Mouse (Mus musculus) MEL-GATA-1-ER (cell line): ENCODE data around the gene Notum.

ENCODE experiments used
- DNase-seq: peaks from one replicate; pipeline ENCODE4 v3.0.0-alpha.2; 2012; ENCODE audit warnings: low read depth; ENCODE audit errors: extremely low read depth

Notum gene

DNA sequence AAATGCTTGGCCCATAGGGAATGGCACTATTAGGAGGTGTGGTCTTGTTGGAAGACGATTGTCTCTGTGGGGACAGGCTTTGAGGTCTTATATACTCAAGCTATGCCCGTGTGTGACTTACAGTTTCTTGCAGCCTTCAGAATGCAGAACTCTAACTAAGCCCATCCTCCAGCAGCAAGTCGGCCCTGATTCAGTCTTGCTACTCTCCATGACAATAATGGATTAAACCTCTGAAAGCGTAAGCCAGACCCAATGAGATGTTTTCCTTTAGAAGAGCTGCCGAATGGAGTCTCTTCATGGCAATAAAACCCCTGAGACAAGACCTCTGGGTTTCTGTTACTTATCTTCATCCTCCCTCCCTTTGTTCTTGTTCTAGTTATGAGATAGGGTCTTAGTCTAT is 26.2 kb downstream of the Notum start:
- no peak for DNase-seq

- peak; percentile 83 for DNase-seq
Observed at GRCm38 (mm10) chr11:120633520-120634343, 27.2 kb downstream of the Notum start, which contains the start of gene Mafg. TSS of gene Mafg (minus strand) at chr11:120633600.

DNA sequence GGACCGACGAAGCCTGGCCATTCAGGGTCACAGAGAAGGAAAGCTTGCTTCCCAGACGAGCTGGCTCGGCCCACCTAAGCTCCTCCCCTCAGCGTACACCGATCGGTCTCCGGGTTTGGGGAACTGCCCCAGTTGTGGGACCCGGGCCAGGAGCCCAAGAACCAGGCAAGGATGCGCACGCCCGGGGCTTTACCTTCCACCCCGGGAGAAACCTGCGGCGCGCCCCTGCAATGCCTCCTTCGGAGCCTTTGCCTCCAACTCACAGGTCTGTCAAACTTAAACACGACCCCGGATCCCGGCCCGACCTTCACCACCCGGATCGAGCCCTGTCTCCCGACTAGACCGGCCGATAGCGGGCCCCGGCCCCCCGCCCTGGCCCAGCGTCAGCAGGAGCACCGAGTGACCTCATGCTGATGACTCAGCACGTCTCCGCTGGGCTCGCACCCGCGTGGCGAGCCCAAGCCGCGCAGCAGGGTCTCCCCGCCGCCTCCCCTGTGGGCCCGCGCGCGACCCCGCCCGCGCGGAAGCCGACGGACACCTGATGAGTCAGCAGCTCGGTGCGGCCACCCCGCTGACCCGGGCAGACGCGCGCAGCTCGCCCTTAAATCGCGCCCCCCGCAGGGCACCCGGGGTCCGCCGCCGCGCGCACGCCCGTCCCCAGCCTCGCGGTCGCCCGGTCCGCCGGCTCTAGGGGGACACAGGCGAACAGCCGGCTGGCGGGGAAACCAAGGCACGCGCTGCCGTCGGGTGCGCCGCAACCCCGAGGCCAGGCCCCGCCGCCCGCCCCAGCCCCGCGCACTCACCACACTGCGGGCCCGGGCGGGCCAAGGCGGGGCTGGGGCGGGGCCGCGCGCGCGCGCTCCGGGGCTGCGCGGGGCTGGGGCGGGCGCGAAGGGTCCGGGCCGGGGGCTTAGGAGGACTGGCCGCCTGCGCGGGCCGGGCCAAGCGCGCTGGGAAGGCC is 28.1 kb downstream of the Notum start:
- peak; percentile 66 for DNase-seq

DNA sequence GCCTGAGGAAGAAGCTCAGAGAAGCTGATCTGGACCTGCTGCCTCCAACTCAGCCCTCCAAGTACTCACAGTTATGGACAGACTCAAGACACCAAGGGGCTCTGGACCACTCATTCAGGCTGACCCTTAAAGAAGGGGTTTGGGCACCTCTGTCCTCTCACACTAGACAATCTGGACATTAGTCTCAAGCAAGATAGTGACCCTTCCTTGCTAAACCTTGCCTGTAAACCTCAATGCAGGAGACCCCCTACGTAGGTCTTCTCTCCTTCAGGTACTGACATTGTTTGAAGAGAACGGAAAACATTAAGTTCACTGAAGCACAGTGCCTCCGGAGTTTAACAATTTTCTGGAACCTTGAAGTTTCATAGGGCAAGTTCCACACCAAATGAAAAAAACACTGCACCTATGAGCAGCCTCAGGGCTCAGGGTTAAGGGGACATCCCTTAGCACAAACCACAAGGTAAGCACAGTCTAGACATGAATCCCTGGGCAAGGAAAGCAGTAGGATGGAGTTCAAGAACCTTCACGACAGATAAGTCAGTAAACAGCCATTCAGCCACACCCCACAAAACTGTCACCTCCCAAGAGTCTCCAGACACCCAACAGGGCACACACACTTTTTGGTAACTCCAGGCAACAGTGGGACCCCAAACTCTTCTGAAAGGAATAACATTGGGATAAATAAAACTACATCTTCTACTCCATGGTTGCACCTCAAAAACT is 29.1 kb downstream of the Notum start:
- DNase-seq: no peak

DNA sequence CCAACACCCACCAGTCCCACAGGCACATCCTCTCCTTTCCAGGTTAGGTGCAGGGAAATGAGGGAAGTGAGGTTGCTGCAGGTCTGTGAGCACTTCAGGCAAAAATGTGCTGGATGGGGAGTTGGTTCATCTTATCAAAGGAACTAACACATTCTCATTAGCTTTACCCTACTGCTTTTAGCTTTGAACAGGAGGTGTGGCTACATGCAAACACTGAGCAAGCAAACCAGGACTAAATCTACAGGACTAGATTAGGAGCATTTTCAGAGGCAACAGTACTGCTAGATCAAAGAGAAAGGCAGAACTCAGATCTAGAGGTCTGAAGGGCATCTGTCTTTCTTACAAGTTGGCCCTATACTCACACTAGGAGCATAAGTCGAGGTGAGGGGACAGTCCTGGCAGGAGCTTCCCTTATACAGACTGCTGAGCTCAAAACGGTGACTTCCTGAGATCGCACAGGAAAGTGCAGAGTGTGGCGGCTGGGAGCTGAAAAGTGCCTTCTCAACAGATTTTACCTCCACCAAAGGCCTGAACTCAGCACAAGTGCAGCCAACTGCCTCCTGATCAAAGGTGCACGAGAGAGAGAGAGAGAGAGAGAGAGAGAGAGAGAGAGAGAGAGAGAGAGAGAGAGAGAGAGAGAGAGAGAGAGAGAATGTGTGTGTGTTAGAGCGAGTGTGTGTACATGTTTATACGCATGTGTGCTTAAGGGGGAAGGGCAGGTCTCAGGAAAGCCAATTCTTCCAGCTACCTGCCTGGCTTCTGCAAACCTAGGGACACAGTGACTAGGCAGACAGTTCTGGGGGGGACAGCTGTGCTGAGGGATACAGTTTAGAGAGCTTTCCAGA is 29.9 kb downstream of the Notum start:
- DNase-seq: no peak

DNA sequence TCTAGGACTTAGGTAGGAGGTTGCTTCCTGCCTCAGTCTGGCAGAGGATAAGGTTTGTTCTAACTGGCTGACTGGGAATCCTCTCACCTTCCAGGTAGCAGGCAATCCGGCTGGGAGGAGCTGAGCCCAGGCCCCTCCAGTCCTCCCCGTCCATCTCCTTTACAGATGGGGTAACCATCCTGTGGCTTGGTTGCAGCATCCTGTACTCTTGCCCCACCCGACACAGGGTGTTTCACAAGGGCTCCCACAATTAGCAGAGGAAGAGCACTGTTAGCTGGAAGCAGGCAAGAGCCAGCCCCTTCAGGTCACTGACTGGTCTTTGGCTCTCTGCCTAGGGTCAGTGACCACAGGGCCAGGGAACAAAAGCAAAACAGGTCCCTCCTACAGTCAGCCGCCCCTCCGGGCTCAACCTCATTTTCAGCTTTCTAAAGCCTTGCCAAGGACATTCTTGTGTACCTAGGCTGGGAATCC is 30.5 kb downstream of the Notum start:
- no peak for DNase-seq

DNA sequence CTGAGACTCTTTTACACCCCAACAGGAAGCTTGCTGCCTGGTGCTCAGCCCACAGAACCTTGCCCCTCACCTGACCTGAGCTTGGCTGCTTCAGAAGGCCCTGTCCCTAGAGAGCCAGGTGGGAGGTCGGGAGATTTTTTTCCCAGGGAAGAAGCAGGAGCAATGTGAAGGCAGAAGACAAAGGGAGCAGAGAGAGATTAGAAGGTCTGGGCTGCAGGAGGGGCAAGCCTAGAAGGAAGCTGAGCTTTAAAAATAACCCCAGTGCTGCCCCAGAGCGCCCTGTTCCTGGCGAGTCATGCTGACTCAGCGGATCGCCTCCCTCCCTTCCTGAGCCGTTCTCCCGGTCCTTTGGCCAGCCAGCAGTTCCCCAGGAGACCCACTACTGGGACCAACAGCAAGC is 31.1 kb downstream of the Notum start:
- DNase-seq: no peak

DNA sequence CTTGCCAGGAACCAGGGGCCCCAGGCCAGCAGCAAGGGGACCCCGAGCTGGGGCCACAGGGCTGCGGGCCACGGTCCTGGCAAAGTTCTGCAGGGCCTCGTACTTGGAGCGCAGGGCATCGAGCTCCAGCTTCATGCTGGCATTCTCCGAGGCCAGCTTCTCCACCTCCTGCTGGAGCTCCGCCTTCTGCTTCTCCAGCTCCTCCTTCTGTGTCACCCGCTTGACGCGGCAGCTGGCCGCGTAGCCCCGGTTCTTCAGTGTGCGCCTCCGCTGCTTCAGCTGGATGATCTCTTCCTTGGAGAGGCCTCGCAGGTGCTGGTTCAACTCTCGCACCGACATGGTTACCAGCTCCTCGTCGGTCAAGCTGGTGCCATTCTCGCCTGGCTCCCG is 31.6 kb downstream of the Notum start:
- DNase-seq: no peak

- DNase-seq: no peak
Observed at GRCm38 (mm10) chr11:120628601-120629340, 32.2 kb downstream of the Notum start.

GRCm38 (mm10) chr11:120627468-120628300 is 33.3 kb downstream of the Notum start:
- no peak for DNase-seq

GRCm38 (mm10) chr11:120626785-120627467 is 34.0 kb downstream of the Notum start:
- DNase-seq: no peak

- DNase-seq: no peak
Observed at GRCm38 (mm10) chr11:120625152-120625775, 35.7 kb downstream of the Notum start, which contains the start of gene Sirt7. TSS of gene Sirt7 (minus strand) at chr11:120625240.

DNA sequence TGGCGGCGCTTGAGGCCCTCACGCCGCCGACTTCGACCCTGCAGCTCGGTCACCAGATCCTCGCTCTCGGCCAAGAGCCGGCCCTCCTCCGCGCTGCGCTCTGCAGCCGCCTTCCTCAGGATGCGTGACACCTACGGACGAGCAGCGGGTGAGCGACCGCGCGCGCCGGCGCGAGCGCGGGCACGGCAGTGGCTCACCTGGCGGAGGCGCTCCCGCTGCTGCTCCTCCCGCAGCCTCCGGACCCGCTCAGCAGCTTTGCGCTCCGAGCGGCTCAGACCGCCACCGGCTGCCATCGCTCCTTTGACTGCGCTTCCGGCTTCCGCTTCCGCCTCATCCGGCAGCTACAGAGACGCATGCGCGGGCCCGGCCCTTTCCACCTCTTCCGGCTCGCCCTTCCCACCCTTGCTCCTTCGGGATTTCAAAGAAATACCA is 36.3 kb downstream of the Notum start:
- DNase-seq: no peak

DNA sequence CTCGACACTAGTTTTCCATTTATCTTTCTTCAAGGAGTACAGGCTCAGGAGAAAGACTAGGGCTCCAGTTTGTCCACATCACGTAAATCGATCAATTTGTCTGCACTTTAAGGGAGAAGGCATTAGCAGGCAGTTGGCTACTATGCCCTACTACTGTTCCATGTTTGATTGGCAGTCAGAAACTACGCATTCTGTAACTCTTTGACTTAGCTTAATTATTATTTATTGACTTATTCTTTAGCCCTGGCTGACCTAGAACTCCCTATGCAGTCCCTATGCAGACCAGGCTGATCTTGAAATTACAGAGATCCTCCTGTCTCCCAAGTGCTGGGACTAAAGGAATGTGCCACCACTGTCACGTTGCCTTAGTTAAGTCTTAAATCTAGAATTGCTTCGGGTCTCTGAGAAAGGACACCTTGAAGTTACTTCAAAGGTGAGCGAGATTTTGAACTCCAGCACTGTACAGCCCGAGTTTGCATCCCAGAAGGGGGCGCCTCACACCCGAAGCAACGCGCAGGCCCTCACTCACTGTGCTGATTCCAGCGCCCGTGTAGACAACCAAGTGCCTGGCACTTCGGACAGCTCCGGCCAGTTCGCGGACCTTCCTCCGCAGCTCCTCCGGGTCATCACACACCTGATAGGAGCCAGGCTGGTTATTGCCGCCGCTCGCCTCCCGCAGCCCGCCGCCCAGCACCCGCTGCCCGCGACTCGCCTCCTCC is 36.9 kb downstream of the Notum start:
- no peak for DNase-seq

GRCm38 (mm10) chr11:120622805-120623204 is 38.2 kb downstream of the Notum start:
- DNase-seq: no peak

GRCm38 (mm10) chr11:120620195-120620594 is 40.8 kb downstream of the Notum start:
- DNase-seq: no peak
